Mouse (Mus musculus) embryo, embryonic 11.5 days (tissue): ENCODE data around the gene Ppie.
"Not testable (repeated sequence)": the region's sequence is repeated elsewhere in the genome, so short reads cannot be mapped to it uniquely, and the experiment has no call there.

Experiments used
- DNase-seq: peaks from one replicate; pipeline ENCODE4 v3.0.0-alpha.2; 2012; ENCODE audit warnings: low read depth, low spot score

Gene Ppie

DNA sequence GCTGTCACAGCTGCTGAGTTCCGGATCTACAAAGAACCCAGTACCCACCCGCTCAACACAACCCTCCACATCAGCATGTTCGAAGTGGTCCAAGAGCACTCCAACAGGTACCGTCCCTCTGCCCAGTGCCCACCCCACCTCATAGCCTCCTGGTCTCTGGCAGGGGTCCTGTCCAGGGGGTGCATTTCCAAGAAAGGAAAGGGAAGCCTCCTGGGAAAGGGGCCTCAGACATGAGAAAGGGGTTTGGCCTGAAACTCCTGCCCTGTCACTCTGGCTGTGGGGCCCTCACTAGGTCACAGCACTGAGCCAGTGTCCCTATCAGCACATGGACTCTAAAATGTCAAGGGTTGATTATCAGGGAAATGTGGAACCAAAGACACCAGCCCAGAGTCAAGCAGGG lies 25.1 kb downstream of the Ppie start:
- DNase-seq, result not testable (repeated sequence)

DNA sequence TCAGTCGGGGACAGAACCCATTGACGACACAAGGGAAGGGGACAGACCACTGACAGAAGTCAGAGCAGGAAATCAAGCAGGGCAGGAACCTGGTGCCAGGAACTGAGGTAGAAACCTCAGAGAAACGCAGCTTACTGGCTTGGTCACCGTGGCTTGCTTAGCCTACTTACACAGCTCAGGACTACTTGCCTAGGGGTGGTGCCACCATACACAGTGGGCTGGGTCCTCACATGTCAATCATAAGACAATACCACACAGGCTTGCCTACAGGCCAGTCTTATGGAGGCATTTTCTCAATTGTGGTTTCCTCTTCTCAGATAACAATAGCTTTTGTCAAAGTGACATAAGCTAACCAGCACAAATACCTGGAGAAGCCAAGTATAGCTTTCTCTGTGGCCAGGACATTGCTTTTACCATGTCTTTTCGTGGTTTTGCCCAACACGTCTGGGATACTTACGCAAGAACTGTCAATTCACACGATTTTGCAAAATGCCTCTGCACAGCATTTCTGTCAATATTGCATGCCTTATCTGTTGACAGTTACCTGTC lies 27.5 kb downstream of the Ppie start:
- DNase-seq, result no peak

GRCm38 (mm10) chr4:123111275-123111983 lies 28.3 kb downstream of the Ppie start:
- DNase-seq, result not testable (repeated sequence)

GRCm38 (mm10) chr4:123110751-123111150 lies 29.0 kb downstream of the Ppie start:
- DNase-seq, result no peak

DNA sequence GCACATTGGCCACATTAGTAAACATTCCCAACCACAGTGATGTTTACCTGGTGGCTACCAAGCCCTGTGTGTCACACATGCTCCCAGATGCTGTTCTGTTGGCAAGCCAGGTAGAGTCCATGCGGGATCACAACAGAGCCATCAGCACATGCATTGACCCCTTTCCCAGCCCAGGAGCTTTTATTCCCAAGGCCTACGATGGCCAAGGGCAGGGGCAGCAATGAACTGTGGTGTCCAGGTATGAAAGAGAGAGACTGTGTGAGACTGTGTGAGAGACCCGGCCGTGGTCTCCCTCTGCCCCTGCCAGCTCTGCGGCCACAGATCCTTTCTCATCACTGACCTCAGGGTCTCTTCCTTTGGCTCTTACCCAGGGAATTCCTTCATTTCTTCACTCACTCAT lies 31.7 kb downstream of the Ppie start:
- DNase-seq, result no peak

- no peak for DNase-seq
Measured at GRCm38 (mm10) chr4:123106864-123107263, 32.9 kb downstream of the Ppie start.

GRCm38 (mm10) chr4:123105929-123106328 lies 33.8 kb downstream of the Ppie start:
- DNase-seq, result not testable (repeated sequence)

DNA sequence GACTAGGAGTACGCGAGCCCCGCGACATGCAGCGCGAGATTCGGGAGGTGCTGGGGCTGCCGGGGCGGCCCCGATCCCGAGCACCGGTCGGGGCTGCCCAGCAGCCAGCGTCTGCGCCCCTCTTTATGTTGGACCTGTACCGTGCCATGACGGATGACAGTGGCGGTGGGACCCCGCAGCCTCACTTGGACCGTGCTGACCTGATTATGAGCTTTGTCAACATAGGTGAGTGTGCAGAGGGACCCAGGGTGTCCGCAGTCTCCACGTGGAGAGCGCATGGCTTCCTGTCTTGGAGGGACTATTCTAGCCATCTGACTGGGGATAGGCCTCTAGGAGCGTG lies 34.3 kb downstream of the Ppie start:
- no peak for DNase-seq

- DNase-seq, result no peak
Measured at GRCm38 (mm10) chr4:123104651-123105450, 34.9 kb downstream of the Ppie start, which contains the start of gene Bmp8b. Gene Bmp8b, plus strand, starts transcription at chr4:123105165.

DNA sequence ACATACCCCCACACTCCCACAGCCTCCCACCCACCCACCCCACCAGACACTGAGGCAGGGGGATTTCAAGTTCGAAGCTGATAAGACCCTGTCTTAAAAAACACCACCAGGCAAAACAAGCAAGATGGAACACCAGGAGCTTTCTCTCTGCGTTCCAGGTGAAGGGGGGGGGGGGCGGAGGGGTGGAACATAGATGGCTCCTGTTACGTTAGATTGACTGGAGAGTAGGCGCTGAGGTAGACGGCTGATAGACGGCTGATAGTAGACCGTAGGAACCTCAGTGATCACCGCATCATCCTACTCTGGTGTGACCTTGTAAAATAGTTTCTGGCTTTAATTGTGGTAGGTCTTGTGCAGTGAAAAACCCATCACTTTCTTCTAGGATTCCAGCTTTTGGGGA lies 45.9 kb downstream of the Ppie start:
- no peak for DNase-seq

- no peak for DNase-seq
Measured at GRCm38 (mm10) chr4:123093064-123093776, 46.5 kb downstream of the Ppie start.

DNA sequence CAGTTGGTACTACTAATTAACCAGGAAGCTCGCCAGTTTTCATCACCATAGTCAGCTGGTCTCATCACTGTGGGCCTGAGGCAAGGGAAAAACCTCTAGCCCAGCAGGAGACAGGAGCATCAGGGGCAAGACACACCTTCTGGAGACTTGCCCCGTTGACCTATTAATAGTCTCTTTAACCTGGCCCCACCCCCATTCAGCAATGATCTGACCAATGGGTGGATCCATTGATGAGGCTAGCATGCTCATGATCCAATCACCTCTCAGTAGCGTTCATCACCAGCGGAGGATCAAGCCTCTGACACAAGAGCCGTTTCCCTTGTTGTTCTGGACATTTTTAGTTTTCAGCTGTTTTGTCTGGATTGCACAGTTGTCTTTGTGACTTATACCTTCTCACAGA lies 47.1 kb downstream of the Ppie start:
- DNase-seq, result no peak

DNA sequence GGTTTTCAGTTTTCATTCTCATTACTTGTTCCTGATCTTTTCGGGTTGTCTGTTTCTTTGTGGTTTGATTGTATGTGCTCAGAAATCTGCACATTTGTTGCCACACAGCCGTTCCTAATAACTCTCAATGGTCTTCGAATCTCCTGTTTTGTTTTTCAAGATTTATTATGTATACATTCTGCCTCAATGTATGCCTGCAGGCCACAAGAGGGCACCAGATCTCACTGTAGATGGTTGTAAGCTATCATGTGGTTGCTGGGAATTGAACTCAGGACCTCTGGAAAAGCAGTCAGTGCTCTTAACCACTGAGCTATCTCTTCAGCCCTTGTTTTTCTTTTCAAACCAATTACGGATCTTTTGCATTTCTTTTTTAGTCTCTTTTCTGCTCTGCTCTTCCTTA lies 53.4 kb downstream of the Ppie start:
- no peak for DNase-seq

DNA sequence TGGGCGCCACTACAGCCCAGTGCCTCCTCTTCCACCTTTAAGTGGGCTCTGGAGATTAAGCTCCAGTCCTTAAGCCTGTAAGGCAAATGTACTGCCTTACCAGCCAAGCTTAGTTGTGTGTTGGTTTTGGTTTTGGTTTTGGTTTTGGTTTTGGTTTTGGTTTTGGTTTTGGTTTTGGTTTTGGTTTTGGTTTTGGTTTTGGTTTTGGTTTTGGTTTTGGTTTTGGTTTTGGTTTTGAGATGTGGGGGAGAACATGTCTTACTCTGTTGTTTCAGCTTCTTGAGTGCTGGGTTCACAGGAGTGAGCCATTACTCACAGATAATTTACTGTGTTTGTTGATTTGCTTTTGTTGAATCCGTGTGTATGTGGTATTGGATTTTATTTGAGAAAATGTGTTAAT lies 54.5 kb downstream of the Ppie start:
- no peak for DNase-seq

- DNase-seq, result no peak
Measured at GRCm38 (mm10) chr4:123083323-123083902, 56.3 kb downstream of the Ppie start.

- peak; percentile 53 for DNase-seq
Measured at GRCm38 (mm10) chr4:123082283-123083163, 57.2 kb downstream of the Ppie start.

DNA sequence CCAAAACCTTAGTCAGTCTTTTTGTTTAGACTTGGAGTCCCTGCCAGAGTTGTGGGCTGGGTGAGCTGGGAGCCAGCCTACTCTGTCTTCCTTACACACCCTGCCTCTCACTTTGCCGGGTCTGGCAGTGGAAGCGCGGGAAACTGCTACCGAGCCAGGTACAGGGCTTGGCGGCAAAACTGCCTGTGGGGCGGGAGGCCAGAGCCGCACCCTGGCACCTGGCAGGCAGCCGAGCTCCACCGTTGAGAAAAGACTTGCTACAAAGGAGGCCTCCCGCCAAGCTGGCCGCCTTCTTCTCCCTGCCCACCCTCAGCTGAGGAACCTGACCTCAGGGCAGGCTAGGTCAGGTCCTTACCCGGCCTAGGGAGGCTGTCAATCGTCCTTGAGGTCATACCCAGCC lies 59.0 kb downstream of the Ppie start:
- no peak for DNase-seq

DNA sequence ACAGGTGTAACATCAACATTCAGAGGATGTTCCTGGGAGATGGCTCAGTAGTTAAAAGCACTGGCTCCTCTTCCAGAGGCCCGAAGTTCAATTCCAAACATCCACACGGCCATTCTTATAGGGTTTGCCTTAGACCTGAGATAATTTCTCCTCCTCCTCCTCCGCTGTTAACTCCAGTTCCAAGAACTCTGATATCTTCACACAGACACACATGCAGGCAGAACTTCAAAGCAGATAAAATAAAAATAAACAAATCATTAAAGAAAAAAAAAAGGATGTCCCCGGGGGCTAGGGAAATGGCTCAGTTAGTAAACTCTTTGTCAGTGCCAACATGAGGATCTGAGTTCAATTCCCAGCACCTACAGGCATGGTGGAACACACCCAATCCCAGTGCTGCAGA lies 61.5 kb downstream of the Ppie start:
- DNase-seq, result no peak
